Mouse (Mus musculus) small intestine, adult 2 months (tissue): ENCODE measurements around the gene Cfap298.

Experiments
- CTCF ChIP-seq: fragments of 200-500 bp; IDR thresholded peaks from 2 replicates; pipeline ENCODE4 v1.5.1; 2012; ENCODE audit warnings: low read depth, mild to moderate bottlenecking, control low read depth, inconsistent platforms, low read length, moderate library complexity, mixed read lengths; ENCODE audit not compliant: insufficient replicate concordance, insufficient read length; ENCODE audit errors: extremely low read depth
- POLR2A ChIP-seq: fragments of 200-500 bp; IDR thresholded peaks from 2 replicates; pipeline ENCODE4 v1.6.1; 2012; ENCODE audit warnings: low read depth, mild to moderate bottlenecking, control low read depth, inconsistent platforms, low read length, moderate library complexity

DNA sequence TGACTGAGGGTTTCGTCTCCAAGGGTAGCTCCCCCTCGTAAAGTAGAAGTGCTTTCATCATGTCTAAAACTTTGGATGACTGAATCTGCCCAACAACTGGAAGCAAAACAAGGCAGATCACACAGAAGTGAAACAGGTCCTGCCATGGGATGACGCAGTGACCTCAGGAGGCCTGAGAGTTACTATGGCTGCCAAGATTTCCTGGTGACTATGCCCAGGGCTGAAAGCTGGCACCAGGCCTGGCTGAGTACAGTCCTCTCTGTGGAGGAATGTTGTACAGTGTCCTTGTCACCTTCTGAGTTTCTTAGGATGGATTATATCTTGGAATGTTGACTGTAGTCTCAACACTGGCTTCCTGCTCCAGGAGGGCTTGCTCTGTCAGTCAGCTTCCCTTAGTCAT lies 37.3 kb downstream of the Cfap298 start:
- TF ChIP-seq CTCF (no peak), POLR2A (no peak)
